Mouse (Mus musculus): ENCODE data around the gene Tnfrsf14. TPM values are rescaled to one million over a fixed set of nuclear protein-coding genes. Genes with fewer than 3 reads are reported as not detected.

Gene Tnfrsf14
- polyA plus RNA-seq, 1 experiment, result 17.6 TPM

DNA sequence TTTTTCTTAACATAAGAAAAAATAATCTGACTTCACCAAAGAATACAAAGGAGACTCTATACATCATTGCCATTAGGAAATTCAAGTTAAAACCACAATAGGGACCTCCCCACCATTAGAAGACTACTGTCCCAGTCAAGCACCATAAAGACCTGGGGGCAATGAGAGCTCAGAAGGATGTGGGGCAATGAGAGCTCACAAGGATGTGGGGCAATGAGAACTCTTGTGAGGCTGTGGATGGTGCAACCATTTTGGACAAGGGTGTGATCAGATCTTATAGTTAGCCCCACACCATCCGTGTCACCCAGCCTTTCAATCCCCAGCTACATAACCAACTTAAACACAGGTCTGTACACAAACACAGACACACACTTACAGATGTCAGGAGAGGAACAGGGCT is 9.4 kb upstream of the Tnfrsf14 start:
- Histone ChIP-seq H3K27ac (ENCODE audit: insufficient read depth, low read length) (no peak overlapping the region), H3K4me3 (ENCODE audit: insufficient read depth, low read length) (no peak overlapping the region), H3K4me1 (ENCODE audit: control insufficient read depth, insufficient read depth, low read length) (no peaks in the 10 kb centered on the region)
- TF ChIP-seq POLR2A (IDR thresholded peaks at IDR 0.05; ENCODE audit: low read depth, low read length) (no peak), CTCF (IDR thresholded peaks at IDR 0.05; ENCODE audit: borderline replicate concordance, insufficient read depth, low read length) (no peak)

DNA sequence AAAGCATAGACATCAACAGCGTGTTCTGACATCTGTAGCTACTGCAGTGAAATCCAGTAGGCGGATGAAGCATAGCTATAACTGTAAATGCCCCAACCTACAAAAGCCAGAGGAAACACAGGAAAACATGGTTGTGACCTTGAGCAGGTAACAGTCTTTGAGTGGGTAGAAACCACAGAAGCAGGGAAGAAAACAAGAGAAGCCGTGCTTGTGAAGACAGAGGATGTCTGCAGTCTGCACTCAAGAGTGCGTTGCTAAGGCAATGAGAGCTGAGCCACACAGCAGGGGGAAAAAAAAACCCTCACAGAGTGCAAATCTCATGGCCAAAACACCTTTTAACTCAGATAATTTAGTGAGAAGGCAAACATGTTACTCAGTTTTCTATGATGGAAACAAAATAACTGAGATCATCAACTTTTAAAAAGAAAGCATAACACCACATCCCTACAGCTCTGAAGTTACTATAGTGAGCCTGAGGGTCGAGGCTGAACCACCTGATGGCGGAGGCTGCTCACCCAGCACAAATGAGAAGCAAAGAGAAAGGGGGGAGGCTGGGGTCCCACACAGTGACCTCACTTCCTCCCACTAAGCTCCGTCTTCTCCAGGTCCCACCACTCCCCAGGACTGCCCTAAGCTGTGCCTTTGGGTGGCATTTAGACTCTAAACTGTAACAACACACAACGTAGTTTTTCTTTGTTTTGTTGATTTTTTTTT is 8.3 kb upstream of the Tnfrsf14 start:
- no peak overlapping the region for H3K27ac ChIP-seq (ENCODE audit: insufficient read depth, low read length)
- H3K4me1 ChIP-seq (ENCODE audit: control insufficient read depth, insufficient read depth, low read length), result no peaks in the 10 kb centered on the region
- no peak overlapping the region for H3K4me3 ChIP-seq (ENCODE audit: insufficient read depth, low read length)
- TF ChIP-seq POLR2A (IDR thresholded peaks at IDR 0.05; ENCODE audit: low read depth, low read length) (no peak), CTCF (IDR thresholded peaks at IDR 0.05; ENCODE audit: borderline replicate concordance, insufficient read depth, low read length) (no peak)

DNA sequence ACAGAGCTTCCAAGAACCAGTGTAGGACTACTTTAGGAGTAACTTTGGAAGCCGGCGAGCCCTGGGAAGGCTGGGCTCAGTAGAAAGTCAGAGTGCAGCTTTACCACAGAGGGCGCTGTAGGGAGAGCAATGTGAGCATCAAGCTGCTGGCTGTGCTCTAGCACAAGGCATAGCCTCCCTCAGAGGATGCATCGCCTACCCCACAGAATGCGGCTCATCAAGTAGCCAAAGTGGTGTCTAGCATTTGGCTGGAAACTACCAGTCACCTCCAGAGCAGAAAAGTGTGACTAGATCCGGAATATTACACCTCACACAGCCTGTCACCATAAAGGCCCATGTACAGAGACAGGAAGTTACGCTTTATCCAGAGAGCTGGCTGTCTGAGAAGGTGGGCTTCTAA is 7.4 kb upstream of the Tnfrsf14 start:
- TF ChIP-seq POLR2A (IDR thresholded peaks at IDR 0.05; ENCODE audit: low read depth, low read length), result no peak
- TF ChIP-seq CTCF (IDR thresholded peaks at IDR 0.05; ENCODE audit: borderline replicate concordance, insufficient read depth, low read length), result no peak
- Histone ChIP-seq H3K4me1 (ENCODE audit: control insufficient read depth, insufficient read depth, low read length) (no peaks in the 10 kb centered on the region), H3K27ac (ENCODE audit: insufficient read depth, low read length) (no peak overlapping the region), H3K4me3 (ENCODE audit: insufficient read depth, low read length) (no peak overlapping the region)

DNA sequence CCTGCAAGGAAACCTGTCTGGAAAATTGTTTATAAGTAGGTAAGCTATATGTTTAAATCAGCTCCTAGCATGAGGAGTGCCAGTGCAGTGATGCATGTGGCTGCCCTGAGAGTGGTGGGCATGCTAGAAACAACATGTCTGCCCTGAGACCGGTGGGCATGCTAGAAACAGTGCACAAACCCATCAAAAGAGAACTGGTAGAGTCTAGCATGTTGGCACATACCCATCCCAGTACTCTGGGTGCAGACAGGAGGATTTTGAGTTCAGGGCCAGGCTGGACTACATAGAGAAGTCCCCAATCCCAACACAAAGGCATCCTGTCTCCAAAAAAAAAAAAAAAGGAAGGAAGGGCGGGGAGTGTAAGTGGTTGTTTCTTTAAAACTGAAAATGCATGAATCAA is 6.4 kb upstream of the Tnfrsf14 start:
- no peak for TF ChIP-seq POLR2A (IDR thresholded peaks at IDR 0.05; ENCODE audit: low read depth, low read length)
- TF ChIP-seq CTCF (IDR thresholded peaks at IDR 0.05; ENCODE audit: borderline replicate concordance, insufficient read depth, low read length), result no peak
- Histone ChIP-seq H3K4me3 (ENCODE audit: insufficient read depth, low read length) (no peak overlapping the region), H3K27ac (ENCODE audit: insufficient read depth, low read length) (no peak overlapping the region), H3K4me1 (ENCODE audit: control insufficient read depth, insufficient read depth, low read length) (no peaks in the 10 kb centered on the region)

GRCm38 (mm10) chr4:154933306-154933907 is 5.0 kb upstream of the Tnfrsf14 start:
- Histone ChIP-seq H3K4me3 (ENCODE audit: insufficient read depth, low read length) (no peak overlapping the region), H3K27ac (ENCODE audit: insufficient read depth, low read length) (no peak overlapping the region), H3K4me1 (ENCODE audit: control insufficient read depth, insufficient read depth, low read length) (no peaks in the 10 kb centered on the region)
- no peak for TF ChIP-seq POLR2A (IDR thresholded peaks at IDR 0.05; ENCODE audit: low read depth, low read length)
- TF ChIP-seq CTCF (IDR thresholded peaks at IDR 0.05; ENCODE audit: borderline replicate concordance, insufficient read depth, low read length), result no peak

DNA sequence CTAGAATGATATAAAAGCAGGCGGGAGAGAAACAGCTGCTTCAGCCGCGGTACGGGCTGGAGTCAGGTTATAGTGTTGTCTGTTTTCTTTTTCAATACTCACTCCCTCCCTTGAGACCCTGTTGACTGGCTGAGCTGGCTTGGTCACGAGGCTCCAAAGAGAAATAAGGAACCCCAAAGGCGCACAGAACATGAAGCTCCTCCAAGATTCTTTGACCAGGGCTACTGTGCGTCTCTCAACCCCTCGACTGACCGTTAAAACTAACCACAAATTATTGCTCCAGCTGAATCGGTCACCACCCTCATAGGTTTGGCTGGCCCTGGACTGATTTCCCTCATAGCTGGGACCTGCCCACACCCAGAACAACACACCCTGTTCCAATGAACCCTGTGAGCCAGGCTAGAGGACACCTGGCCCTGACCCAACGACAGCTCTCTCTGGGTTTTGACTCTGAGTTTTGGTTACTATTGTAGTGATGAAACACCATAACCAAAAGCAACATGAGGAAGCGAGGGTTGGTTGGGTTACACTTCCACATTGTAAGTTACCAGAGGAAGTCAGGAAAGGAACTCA is 811 bp upstream of the Tnfrsf14 start:
- Histone ChIP-seq H3K4me1 (ENCODE audit: control insufficient read depth, insufficient read depth, low read length) (no peaks in the 10 kb centered on the region), H3K27ac (ENCODE audit: insufficient read depth, low read length) (no peak overlapping the region), H3K4me3 (ENCODE audit: insufficient read depth, low read length) (no peak overlapping the region)
- TF ChIP-seq CTCF (IDR thresholded peaks at IDR 0.05; ENCODE audit: borderline replicate concordance, insufficient read depth, low read length), result no peak
- TF ChIP-seq POLR2A (IDR thresholded peaks at IDR 0.05; ENCODE audit: low read depth, low read length), result no peak

DNA sequence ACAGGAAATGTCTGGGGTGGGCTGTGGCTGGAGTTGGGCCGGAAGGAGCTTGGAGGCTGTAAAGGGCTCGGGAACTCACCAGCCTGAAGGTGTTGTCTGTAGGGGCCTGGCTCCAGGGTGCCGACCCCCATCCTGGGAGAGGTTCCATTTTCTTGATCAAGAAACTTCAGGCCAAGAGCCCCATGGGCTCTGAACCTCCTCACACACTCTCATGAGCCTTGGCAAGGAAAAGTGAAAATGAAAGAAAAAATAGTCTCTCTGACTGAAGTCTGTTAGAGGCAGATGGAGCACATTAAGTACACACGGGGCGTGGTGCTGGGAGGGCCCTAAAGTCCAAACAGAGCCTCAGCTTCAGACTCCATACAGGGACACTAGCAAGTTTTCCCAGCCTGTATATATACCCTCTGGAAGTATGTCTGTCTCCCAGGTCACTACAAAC is 445 bp downstream of the Tnfrsf14 start:
- H3K4me3 ChIP-seq (ENCODE audit: insufficient read depth, low read length), result peak overlapping the region; percentile 15; the same call in 1 of the 2 replicates
- no peaks in the 10 kb centered on the region for H3K4me1 ChIP-seq (ENCODE audit: control insufficient read depth, insufficient read depth, low read length)
- TF ChIP-seq POLR2A (IDR thresholded peaks at IDR 0.05; ENCODE audit: low read depth, low read length), result no peak
- TF ChIP-seq CTCF (IDR thresholded peaks at IDR 0.05; ENCODE audit: borderline replicate concordance, insufficient read depth, low read length), result no peak
- H3K27ac ChIP-seq (ENCODE audit: insufficient read depth, low read length), result 0 out of 2 replicates have a peak overlapping the region, but pooled peaks have one; percentile 12

DNA sequence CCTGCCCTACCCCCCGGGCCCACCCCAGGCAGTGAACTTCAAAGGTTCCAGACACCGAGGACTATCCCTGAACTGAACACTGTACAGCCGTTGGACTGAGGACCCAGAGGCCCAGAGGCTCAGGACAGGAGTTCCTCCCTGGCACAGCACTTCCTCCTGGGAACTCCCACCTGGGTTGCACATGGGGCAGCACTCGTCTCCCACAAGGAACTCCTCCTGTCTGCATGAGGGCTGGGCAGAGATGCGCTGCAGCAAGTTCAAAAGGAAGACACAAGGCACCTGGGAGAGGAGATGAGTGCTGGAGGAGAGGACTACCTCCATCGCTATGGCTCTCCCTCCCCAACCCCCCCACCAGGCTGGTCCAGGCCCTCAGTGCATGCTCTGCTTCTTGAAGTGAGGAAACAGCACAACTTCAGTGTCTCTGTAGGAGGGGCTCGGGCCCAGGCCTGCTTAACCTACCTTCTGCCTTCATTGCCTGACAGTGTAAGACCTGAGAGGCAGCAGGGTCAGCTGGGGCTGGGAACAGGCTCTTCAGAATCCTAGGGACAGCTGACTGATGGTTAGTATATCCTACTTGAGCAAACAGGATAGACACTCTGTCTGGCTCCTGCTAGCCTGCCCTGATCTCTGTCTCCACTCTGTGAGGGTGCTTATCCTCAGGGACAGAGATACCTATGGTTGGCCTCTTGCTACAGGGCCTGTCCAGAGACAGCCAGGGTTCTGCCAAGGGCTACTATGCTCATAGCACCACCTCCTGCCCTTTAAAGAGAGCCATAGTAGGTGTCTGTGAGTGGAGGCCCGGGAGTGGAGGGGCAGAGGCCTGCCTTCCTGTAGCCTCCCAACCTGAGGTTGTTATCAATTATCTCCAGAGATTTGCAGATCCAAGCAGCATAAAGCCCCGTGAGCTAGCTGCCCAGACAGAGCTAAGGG is 1.1 kb downstream of the Tnfrsf14 start:
- H3K27ac ChIP-seq (ENCODE audit: insufficient read depth, low read length), result 0 out of 2 replicates have a peak overlapping the region, but pooled peaks have one; percentile 8
- no peaks in the 10 kb centered on the region for H3K4me1 ChIP-seq (ENCODE audit: control insufficient read depth, insufficient read depth, low read length)
- peak overlapping the region; percentile 15; the same call in 1 of the 2 replicates for H3K4me3 ChIP-seq (ENCODE audit: insufficient read depth, low read length)
- TF ChIP-seq CTCF (IDR thresholded peaks at IDR 0.05; ENCODE audit: borderline replicate concordance, insufficient read depth, low read length) (no peak), POLR2A (IDR thresholded peaks at IDR 0.05; ENCODE audit: low read depth, low read length) (no peak)

DNA sequence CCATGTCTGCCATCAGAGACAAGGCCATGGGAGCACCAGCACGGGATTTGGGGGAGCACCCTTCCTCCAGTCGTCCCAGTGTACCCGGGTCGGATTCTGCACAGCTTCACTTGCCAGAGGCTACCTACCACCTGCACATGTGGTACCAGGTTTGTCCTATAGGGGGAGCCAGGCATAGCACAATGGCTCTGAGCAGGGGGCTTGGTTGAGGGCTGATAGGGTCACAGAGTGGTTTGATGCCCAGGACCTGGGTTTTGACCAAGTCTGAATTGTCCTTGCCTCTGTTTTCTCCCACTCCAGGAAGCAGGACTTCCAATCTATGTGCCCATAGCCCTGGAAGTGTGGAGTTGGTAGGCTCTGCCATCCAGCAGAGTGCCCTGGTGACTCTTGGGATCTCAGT is 3.0 kb downstream of the Tnfrsf14 start:
- Histone ChIP-seq H3K27ac (ENCODE audit: insufficient read depth, low read length) (no peak overlapping the region), H3K4me1 (ENCODE audit: control insufficient read depth, insufficient read depth, low read length) (no peaks in the 10 kb centered on the region), H3K4me3 (ENCODE audit: insufficient read depth, low read length) (no peak overlapping the region)
- TF ChIP-seq CTCF (IDR thresholded peaks at IDR 0.05; ENCODE audit: borderline replicate concordance, insufficient read depth, low read length) (no peak), POLR2A (IDR thresholded peaks at IDR 0.05; ENCODE audit: low read depth, low read length) (no peak)

Measured in embryonic fibroblast, embryonic 13.5 days (primary cell).